Mouse (Mus musculus) limb, embryonic 12.5 days (tissue): ENCODE results near the gene Sumf1. TPM values are rescaled to one million over a fixed set of nuclear protein-coding genes. Genes with fewer than 3 reads are reported as not detected.

Source experiments
- ATAC-seq: fragments of 200-750 bp; cut with Nextera tagmentation; 2 replicates; pipeline ENCODE4 v1.8.0; 2017; ENCODE audit warnings: low read depth, moderate TSS enrichment; ENCODE audit not compliant: insufficient number of reproducible peaks, insufficient read depth, low FRiP score, low TSS enrichment
- H3K27ac ChIP-seq: fragments of 300-500 bp; sonication (generic); 2 replicates; pipeline ENCODE4 v1.5.1; 2016; ENCODE audit warnings: mild to moderate bottlenecking, moderate library complexity
- H3K27me3 ChIP-seq: fragments of 300-500 bp; sonication (generic); 2 replicates; pipeline ENCODE4 v1.6.1; 2016; ENCODE audit warnings: mild to moderate bottlenecking, moderate library complexity
- H3K36me3 ChIP-seq: fragments of 300-500 bp; sonication (generic); 2 replicates; pipeline ENCODE4 v1.6.1; 2016; ENCODE audit warnings: mild to moderate bottlenecking, moderate library complexity
- H3K4me1 ChIP-seq: fragments of 300-500 bp; sonication (generic); replicated peaks from 2 replicates; pipeline ENCODE4 v1.6.1; 2016
- H3K4me2 ChIP-seq: fragments of 300-500 bp; sonication (generic); 2 replicates; pipeline ENCODE4 v1.6.1; 2016; ENCODE audit warnings: mild to moderate bottlenecking, moderate library complexity
- H3K4me3 ChIP-seq: fragments of 300-500 bp; sonication (generic); replicated peaks from 2 replicates; pipeline ENCODE4 v1.5.1; 2016; ENCODE audit warnings: mild to moderate bottlenecking
- H3K9ac ChIP-seq: fragments of 300-500 bp; sonication (generic); replicated peaks from 2 replicates; pipeline ENCODE4 v1.6.1; 2016; ENCODE audit warnings: mild to moderate bottlenecking, moderate library complexity
- H3K9me3 ChIP-seq: fragments of 300-500 bp; sonication (generic); 2 replicates; pipeline ENCODE4 v1.6.1; 2016; ENCODE audit warnings: mild to moderate bottlenecking, moderate library complexity
- WGBS: fragments of 180-500 bp; shearing (Covaris S2); methylation state at CpG from one replicate; pipeline ENCODE4 v1.1.7; 2016; 5-methylcytosine and 5-hydroxymethylcytosine counted together
- polyA plus RNA-seq: library from polyadenylated mRNA; unstranded; fragments of >200 nt; fragmentation: Nextera tagmentation; extraction: Ambion mirVana; gene quantifications from 2 replicates; pipeline ENCODE4 v1.2.1, GENCODE M21; 2016

Sumf1 gene
- polyA plus RNA-seq, 1 experiment from 2014 or later = 18.9 TPM

DNA sequence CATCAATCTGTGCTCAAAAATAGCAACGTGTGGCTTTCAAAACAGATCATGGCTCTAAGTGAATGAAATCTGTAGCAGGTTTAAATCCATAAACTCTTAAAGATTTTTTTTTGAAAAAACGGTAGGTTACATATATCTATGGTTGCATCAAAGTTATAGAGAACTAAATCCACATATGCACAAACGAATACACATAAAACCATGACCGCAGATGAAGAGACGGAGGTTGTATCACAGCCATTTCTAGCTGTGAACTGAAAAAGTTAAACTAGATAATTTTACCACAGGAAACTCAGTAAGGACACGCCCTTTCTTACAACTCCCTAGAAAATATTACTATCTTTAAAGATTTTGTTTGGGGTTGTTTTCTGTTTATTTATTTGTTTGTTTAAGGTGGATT lies 16.7 kb downstream of the Sumf1 start:
- WGBS = 88% methylated on average over 6 of the region's 6 CpGs
- Histone ChIP-seq H3K27ac (no peak overlapping the region), H3K4me1 (no peaks in the 10 kb centered on the region), H3K36me3 (peaks cover 17% of the 10 kb centered on the region; the same call in 1 of the 2 replicates), H3K4me2 (no peak overlapping the region), H3K27me3 (no peaks in the 10 kb centered on the region), H3K9me3 (no peaks in the 10 kb centered on the region; the same call in 1 of the 2 replicates), H3K9ac (no peak overlapping the region), H3K4me3 (no peak overlapping the region)
- no peak for ATAC-seq

GRCm38 (mm10) chr6:108167946-108168680 lies 17.3 kb downstream of the Sumf1 start:
- no peak overlapping the region for H3K9ac ChIP-seq
- H3K4me2 ChIP-seq = no peak overlapping the region
- no peaks in the 10 kb centered on the region for H3K4me1 ChIP-seq
- H3K4me3 ChIP-seq = no peak overlapping the region
- H3K36me3 ChIP-seq = peaks cover 11% of the 10 kb centered on the region; the same call in 1 of the 2 replicates
- WGBS = 71% methylated on average over 7 of the region's 7 CpGs
- no peaks in the 10 kb centered on the region for H3K27me3 ChIP-seq
- no peak for ATAC-seq
- H3K27ac ChIP-seq = no peak overlapping the region
- no peaks in the 10 kb centered on the region; the same call in 1 of the 2 replicates for H3K9me3 ChIP-seq

- H3K27ac ChIP-seq = no peak overlapping the region
- H3K4me1 ChIP-seq = peaks cover 5% of the 10 kb centered on the region; the same call in 1 of the 2 replicates
- H3K27me3 ChIP-seq = no peaks in the 10 kb centered on the region
- H3K36me3 ChIP-seq = no peaks in the 10 kb centered on the region
- H3K4me3 ChIP-seq = no peak overlapping the region
- no peak overlapping the region for H3K9ac ChIP-seq
- WGBS = 78% methylated on average over 2 of the region's 2 CpGs
- H3K4me2 ChIP-seq = no peak overlapping the region
- no peak for ATAC-seq
- no peaks in the 10 kb centered on the region for H3K9me3 ChIP-seq
These were observed 19.8 kb downstream of the Sumf1 start for GRCm38 (mm10) chr6:108165598-108165997.

DNA sequence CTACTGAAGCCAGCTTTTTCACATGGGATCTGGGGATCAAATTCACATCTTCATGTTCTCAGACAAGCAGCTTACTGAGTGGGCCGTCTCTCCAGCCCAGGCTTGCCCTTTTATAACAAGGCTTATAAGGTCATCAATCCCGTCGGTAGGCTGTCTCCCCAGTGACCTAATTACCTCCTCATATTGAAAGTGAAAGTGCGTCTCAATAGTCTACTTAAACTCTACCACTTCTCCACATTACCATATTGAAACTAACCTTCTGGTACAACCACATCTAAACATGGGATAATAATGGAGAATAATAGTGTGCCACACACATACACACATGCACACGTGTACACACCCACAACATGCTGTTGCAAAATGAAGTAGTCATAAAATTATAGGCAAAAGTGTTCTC lies 20.4 kb downstream of the Sumf1 start:
- peaks cover 5% of the 10 kb centered on the region; the same call in 1 of the 2 replicates for H3K4me1 ChIP-seq
- WGBS = 74% methylated on average over 5 of the region's 5 CpGs
- H3K36me3 ChIP-seq = no peaks in the 10 kb centered on the region
- no peak overlapping the region for H3K27ac ChIP-seq
- no peak for ATAC-seq
- H3K27me3 ChIP-seq = no peaks in the 10 kb centered on the region
- no peak overlapping the region for H3K9ac ChIP-seq
- no peaks in the 10 kb centered on the region for H3K9me3 ChIP-seq
- no peak overlapping the region for H3K4me3 ChIP-seq
- H3K4me2 ChIP-seq = no peak overlapping the region

DNA sequence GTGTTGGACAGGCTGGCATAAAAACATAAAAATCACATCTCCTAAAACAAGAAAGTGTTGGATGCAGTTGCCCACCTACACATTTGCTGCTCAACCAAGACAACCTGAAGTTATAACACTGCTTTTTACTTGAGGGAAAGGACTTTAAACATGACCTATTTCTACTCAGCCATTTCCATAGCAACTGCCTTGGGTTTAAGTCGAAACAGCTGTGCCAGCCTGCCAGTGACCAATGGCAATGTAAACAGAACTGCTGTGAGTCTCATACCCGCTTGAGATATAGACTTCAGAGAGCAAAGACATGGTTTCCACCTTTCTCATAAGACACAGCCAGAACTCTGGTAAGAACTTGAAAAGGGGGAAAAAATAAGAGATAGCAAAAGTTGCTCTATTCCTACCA lies 24.8 kb downstream of the Sumf1 start:
- WGBS = 21% methylated on average over 2 of the region's 2 CpGs
- no peak overlapping the region for H3K27ac ChIP-seq
- H3K4me3 ChIP-seq = no peak overlapping the region
- no peak for ATAC-seq
- no peaks in the 10 kb centered on the region for H3K9me3 ChIP-seq
- H3K36me3 ChIP-seq = no peaks in the 10 kb centered on the region
- no peak overlapping the region for H3K4me2 ChIP-seq
- H3K27me3 ChIP-seq = no peaks in the 10 kb centered on the region
- H3K4me1 ChIP-seq = peaks cover 5% of the 10 kb centered on the region; the same call in 1 of the 2 replicates
- no peak overlapping the region for H3K9ac ChIP-seq

DNA sequence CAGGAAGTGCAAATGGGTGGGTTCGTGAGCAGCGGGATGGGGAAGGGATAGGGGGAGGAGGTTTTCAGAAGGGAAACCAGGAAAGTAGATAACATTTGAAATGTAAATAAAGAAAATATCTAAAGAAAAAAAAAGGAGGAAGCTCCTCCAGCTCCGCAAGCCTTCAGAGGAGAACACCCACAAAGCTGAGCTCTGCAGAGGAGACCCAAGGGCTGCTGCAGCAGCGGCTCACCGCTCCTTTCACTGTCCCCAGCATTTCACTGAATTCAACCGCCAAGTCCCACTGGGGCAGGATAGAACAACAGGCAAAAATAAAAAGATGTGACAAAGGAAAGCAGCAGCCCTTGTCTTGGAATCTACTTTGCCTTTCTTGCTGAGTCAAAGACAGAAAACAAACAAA lies 28.5 kb downstream of the Sumf1 start:
- WGBS = 71% methylated on average over 6 of the region's 6 CpGs
- no peak overlapping the region for H3K4me2 ChIP-seq
- ATAC-seq = no peak

GRCm38 (mm10) chr6:108154243-108154642 lies 31.1 kb downstream of the Sumf1 start:
- Histone ChIP-seq H3K9me3 (no peaks in the 10 kb centered on the region), H3K4me1 (no peaks in the 10 kb centered on the region), H3K4me3 (no peak overlapping the region), H3K27ac (no peak overlapping the region), H3K27me3 (no peaks in the 10 kb centered on the region), H3K9ac (no peak overlapping the region), H3K36me3 (peaks cover 7% of the 10 kb centered on the region; the same call in 1 of the 2 replicates), H3K4me2 (no peak overlapping the region)
- ATAC-seq = no peak
- WGBS = 94% methylated on average over 4 of the region's 4 CpGs

More for the DNA sequence above, 28.5 kb downstream of the Sumf1 start:
- H3K27ac ChIP-seq = no peak overlapping the region
- H3K4me1 ChIP-seq = peaks cover 5% of the 10 kb centered on the region; the same call in 1 of the 2 replicates
- H3K4me3 ChIP-seq = no peak overlapping the region
- peaks cover 7% of the 10 kb centered on the region; the same call in 1 of the 2 replicates for H3K36me3 ChIP-seq
- no peak overlapping the region for H3K9ac ChIP-seq
- H3K9me3 ChIP-seq = no peaks in the 10 kb centered on the region
- no peaks in the 10 kb centered on the region for H3K27me3 ChIP-seq

DNA sequence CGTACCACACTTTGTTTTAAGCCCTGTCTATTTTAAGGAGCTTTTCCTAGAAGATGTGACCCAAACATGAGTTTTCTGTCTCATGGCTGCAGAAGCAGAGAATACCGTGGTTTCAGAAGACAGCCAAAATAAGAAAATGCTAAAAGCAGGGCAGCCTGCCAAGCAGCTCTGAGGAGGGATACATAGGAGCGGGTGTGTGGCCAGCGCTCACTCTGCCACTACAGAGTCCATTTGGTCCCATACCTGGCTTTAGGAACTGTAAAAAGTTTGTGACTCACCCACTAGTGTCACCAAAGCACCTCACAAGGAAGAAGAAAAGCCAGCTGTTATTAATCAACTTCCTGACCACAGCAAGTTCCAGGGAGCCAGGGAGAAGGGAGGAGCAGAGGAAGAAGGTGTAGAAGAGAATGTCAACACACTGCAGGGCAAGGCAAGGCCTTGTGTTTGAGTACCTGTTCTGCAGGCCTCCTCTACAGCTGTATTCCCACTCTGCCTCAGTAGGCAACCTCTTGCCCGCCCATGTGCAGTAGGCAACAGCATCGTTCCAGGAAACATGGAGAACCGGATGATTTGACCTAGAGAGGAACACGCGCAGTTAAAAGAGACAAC lies 32.6 kb downstream of the Sumf1 start:
- Histone ChIP-seq H3K4me1 (no peaks in the 10 kb centered on the region), H3K9me3 (no peaks in the 10 kb centered on the region), H3K4me3 (no peak overlapping the region), H3K27me3 (no peaks in the 10 kb centered on the region), H3K4me2 (no peak overlapping the region), H3K9ac (no peak overlapping the region), H3K27ac (no peak overlapping the region), H3K36me3 (peaks cover 7% of the 10 kb centered on the region; the same call in 1 of the 2 replicates)
- ATAC-seq = no peak
- 91% methylated on average over 9 of the region's 9 CpGs for WGBS

GRCm38 (mm10) chr6:108152081-108152480 lies 33.3 kb downstream of the Sumf1 start:
- Histone ChIP-seq H3K4me3 (no peak overlapping the region), H3K36me3 (peaks cover 7% of the 10 kb centered on the region; the same call in 1 of the 2 replicates), H3K9me3 (no peaks in the 10 kb centered on the region), H3K9ac (no peak overlapping the region), H3K27me3 (no peaks in the 10 kb centered on the region), H3K4me2 (no peak overlapping the region), H3K4me1 (no peaks in the 10 kb centered on the region), H3K27ac (no peak overlapping the region)
- WGBS = 84% methylated on average over 6 of the region's 6 CpGs
- ATAC-seq = no peak

DNA sequence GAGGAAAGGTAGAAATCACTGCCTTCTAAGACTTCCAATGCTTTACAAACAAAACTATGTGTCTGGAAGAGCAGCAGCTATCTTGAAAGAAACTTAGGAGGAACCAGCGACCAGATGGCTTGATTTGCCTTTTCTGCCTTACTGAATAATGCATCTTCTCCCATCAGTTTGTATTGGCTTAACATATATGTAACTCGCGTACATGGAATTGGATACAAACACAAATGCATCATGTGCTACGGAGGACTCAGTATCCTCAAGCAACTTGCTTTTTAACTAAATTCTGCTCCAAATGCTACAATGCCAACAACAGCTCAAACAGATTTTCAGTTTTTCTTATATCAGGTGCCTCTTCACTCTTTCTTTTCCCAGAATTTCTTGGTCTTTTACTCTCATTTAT lies 36.1 kb downstream of the Sumf1 start:
- no peak for ATAC-seq
- peaks cover 7% of the 10 kb centered on the region; the same call in 1 of the 2 replicates for H3K36me3 ChIP-seq
- 92% methylated on average over 4 of the region's 4 CpGs for WGBS

GRCm38 (mm10) chr6:108148435-108148834 lies 36.9 kb downstream of the Sumf1 start:
- Histone ChIP-seq H3K27ac (no peak overlapping the region), H3K4me2 (no peak overlapping the region), H3K4me3 (no peak overlapping the region), H3K27me3 (no peaks in the 10 kb centered on the region), H3K9ac (no peak overlapping the region), H3K36me3 (peaks cover 7% of the 10 kb centered on the region; the same call in 1 of the 2 replicates), H3K4me1 (no peaks in the 10 kb centered on the region), H3K9me3 (no peaks in the 10 kb centered on the region)
- WGBS = 75% methylated on average over 3 of the region's 3 CpGs
- no peak for ATAC-seq

More for the DNA sequence above, 36.1 kb downstream of the Sumf1 start:
- Histone ChIP-seq H3K9ac (no peak overlapping the region), H3K27ac (no peak overlapping the region), H3K4me2 (no peak overlapping the region), H3K4me3 (no peak overlapping the region), H3K9me3 (no peaks in the 10 kb centered on the region), H3K4me1 (no peaks in the 10 kb centered on the region), H3K27me3 (no peaks in the 10 kb centered on the region)
